Mouse (Mus musculus) stomach, embryonic 14.5 days (tissue): ENCODE measurements around the gene Fut11. TPM values are rescaled to one million over a fixed set of nuclear protein-coding genes. Genes with fewer than 3 reads are reported as not detected.

Source experiments
- ATAC-seq: fragments of 200-750 bp; cut with Nextera tagmentation; 2 replicates; pipeline ENCODE4 v1.8.0; 2017; ENCODE audit warnings: low read depth, moderate TSS enrichment; ENCODE audit not compliant: insufficient number of reproducible peaks, insufficient read depth, low FRiP score
- H3K27ac ChIP-seq: fragments of 300-500 bp; sonication (generic); 2 replicates; pipeline ENCODE4 v1.5.1; 2014; ENCODE audit warnings: mild to moderate bottlenecking, low read length, moderate library complexity, mixed read lengths
- H3K27me3 ChIP-seq: fragments of 300-500 bp; sonication (generic); 2 replicates; pipeline ENCODE4 v1.6.1; 2014; ENCODE audit warnings: low read length, control low read depth, mixed read lengths; ENCODE audit not compliant: control insufficient read depth, insufficient read depth
- H3K36me3 ChIP-seq: fragments of 300-500 bp; sonication (generic); 2 replicates; pipeline ENCODE4 v1.6.1; 2014; ENCODE audit warnings: mild to moderate bottlenecking, control low read depth, low read length, moderate library complexity, mixed read lengths; ENCODE audit not compliant: control insufficient read depth, insufficient read depth
- H3K4me1 ChIP-seq: fragments of 300-500 bp; sonication (generic); 2 replicates; pipeline ENCODE4 v1.6.1; 2014; ENCODE audit warnings: low read length, control low read depth, mixed read lengths; ENCODE audit not compliant: control insufficient read depth, insufficient read depth
- H3K4me2 ChIP-seq: fragments of 300-500 bp; sonication (generic); replicated peaks from 2 replicates; pipeline ENCODE4 v1.6.1; 2014; ENCODE audit warnings: low read depth, low read length, control low read depth
- H3K4me3 ChIP-seq: fragments of 300-500 bp; sonication (generic); 2 replicates; pipeline ENCODE4 v1.5.1; 2014; ENCODE audit warnings: low read depth, low read length, control low read depth
- H3K9ac ChIP-seq: fragments of 300-500 bp; sonication (generic); replicated peaks from 2 replicates; pipeline ENCODE4 v1.6.1; 2014; ENCODE audit warnings: low read depth, mild to moderate bottlenecking, control low read depth, low read length, moderate library complexity, mixed read lengths
- H3K9me3 ChIP-seq: fragments of 300-500 bp; sonication (generic); 2 replicates; pipeline ENCODE4 v1.6.1; 2016; ENCODE audit warnings: low read depth, low read length, control low read depth; ENCODE audit not compliant: control insufficient read depth
- WGBS: fragments of 180-500 bp; shearing (Covaris S2); extraction: QIAGEN DNeasy Blood & Tissue Kit; methylation state at CpG from one replicate; pipeline ENCODE4 v1.1.7; 2014; 5-methylcytosine and 5-hydroxymethylcytosine counted together
- polyA plus RNA-seq: library from polyadenylated mRNA; unstranded; fragments of >200 nt; fragmentation: Nextera tagmentation; extraction: Ambion mirVana; gene quantifications from 2 replicates; pipeline ENCODE4 v1.2.1, GENCODE M21; 2014

The Fut11 gene
- polyA plus RNA-seq, 1 experiment from 2014 or later = 20.5 TPM

DNA sequence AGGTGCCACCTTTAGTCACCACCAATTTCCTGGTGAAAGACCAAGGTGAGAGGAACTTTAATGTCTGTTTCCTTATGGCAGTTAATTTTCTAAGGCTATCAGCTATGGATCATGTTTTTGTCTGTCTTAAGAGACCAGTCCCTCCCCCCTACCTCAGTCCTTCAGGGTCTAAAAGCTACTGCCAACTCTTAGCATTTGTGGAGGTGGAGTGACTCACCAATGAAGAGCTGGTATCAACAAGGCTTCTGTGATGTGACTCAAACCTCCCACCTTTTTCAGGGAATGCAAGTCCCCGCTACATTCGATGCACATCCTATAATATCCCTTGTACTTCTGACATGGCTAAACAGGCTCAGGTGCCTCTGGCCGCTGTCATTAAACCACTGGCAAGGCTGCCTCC, 8.2 kb upstream of the Fut11 start:
- 94% methylated on average over 3 of the region's 3 CpGs for WGBS
- no peak overlapping the region for H3K4me2 ChIP-seq
- ATAC-seq = no peak

DNA sequence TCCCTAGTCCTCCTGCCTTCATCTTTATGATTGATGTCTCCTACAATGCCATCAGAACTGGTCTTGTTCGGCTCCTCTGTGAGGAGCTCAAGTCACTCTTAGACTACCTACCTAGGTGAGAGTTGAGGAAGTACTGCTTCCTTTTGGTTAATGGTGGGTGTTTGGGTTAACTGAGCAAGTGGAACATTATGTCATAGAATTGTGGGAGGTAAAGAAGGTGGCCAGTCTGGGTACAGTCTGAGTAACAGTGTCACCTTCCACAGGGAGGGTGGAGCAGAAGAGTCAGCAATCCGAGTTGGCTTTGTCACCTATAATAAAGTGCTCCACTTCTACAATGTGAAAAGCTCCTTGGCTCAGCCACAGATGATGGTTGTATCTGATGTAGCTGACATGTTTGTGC, 5.8 kb upstream of the Fut11 start:
- H3K36me3 ChIP-seq = peaks cover 95% of the 10 kb centered on the region
- no peaks in the 10 kb centered on the region for H3K9me3 ChIP-seq
- no peak overlapping the region for H3K4me2 ChIP-seq
- H3K4me3 ChIP-seq = no peak overlapping the region
- no peak overlapping the region for H3K9ac ChIP-seq
- ATAC-seq = no peak
- 77% methylated on average over 2 of the region's 2 CpGs for WGBS
- H3K27ac ChIP-seq = no peak overlapping the region
- no peaks in the 10 kb centered on the region for H3K4me1 ChIP-seq
- no peaks in the 10 kb centered on the region for H3K27me3 ChIP-seq

More for the DNA sequence above, 8.2 kb upstream of the Fut11 start:
- no peaks in the 10 kb centered on the region for H3K4me1 ChIP-seq
- H3K9me3 ChIP-seq = no peaks in the 10 kb centered on the region
- no peak overlapping the region for H3K9ac ChIP-seq
- H3K4me3 ChIP-seq = no peak overlapping the region
- no peak overlapping the region for H3K27ac ChIP-seq
- H3K27me3 ChIP-seq = no peaks in the 10 kb centered on the region
- H3K36me3 ChIP-seq = peaks cover 95% of the 10 kb centered on the region

DNA sequence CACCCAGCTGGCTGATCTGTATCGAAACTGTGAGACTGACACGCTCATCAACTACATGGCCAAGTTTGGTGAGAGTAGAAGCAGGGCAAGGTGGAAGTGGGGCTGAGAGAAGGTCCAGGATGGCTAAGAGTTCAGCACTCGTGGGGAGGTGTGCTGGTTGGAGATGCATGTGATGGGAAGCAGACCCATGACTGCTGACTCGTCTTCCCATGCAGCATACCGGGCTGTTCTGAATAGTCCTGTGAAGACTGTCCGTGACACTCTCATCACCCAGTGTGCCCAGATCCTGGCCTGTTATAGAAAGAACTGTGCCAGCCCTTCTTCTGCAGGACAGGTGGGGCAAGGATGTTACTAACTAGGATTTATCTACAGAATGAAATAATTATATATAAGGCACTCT, 3.0 kb upstream of the Fut11 start:
- Histone ChIP-seq H3K4me3 (no peak overlapping the region), H3K9ac (no peak overlapping the region), H3K4me2 (no peak overlapping the region), H3K9me3 (no peaks in the 10 kb centered on the region), H3K27me3 (no peaks in the 10 kb centered on the region), H3K36me3 (peaks cover 74% of the 10 kb centered on the region), H3K4me1 (peaks cover 10% of the 10 kb centered on the region), H3K27ac (no peak overlapping the region)
- ATAC-seq = no peak
- WGBS = 92% methylated on average over 6 of the region's 6 CpGs

DNA sequence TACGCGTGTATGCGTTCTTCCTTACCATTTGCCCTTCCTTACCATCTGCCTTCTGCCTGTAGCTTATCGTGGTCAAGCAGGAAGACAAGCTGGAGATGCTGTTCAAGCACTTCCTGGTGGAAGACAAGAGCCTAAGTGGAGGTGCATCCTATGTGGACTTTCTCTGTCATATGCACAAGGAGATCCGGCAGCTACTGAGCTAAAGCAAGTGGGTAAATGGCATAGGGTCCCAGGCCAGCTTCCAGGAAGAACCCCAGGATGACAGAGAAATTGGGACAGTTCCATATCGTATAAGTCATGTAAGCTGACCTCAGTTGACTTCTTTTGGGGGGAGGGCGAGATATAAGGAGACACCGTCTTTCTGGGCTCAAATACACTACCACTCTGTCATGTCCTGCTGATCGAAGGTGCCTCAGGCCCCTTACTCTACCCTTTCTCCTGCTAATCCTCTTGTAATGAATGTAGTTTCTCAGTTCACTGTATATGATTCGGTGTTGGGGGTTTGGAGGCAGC, 1.1 kb upstream of the Fut11 start:
- Histone ChIP-seq H3K36me3 (peaks cover 60% of the 10 kb centered on the region), H3K9me3 (no peaks in the 10 kb centered on the region), H3K27ac (no peak overlapping the region), H3K4me3 (no peak overlapping the region), H3K27me3 (no peaks in the 10 kb centered on the region), H3K4me2 (no peak overlapping the region), H3K4me1 (peaks cover 23% of the 10 kb centered on the region), H3K9ac (no peak overlapping the region)
- no peak for ATAC-seq
- WGBS = 91% methylated on average over 10 of the region's 10 CpGs

DNA sequence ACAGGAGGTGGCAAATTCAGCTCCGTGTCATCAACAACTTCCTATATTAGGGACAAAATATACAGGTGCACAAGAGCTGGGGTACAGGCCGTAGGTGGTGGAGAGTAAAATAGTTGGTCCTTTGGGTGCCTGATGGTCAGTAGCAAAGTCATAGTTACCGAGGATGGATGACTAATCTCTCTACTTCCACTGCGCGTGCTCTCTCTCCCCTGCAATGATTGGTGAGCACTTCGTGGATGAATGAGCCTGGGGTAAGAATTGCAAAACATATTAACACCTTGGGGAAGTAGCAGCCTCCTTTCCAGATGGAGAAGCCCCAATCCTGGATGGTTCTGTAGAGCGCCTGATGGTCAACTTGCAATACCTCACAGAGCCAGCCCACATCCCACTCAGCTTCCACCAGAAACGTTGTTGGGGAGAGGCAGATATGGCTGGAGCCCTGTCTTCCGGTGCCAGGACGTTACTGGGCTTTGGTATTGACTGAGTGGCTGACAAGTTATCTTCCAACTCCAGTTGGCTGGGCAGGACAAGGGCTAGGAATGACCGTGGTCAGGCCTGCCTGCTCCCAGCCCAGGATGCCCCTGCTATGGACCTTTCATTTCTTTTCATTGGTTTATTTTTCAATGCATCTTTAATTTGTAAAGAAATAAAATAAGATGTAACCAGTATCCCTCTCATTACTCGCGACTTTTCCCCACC, 434 bp upstream of the Fut11 start:
- H3K4me1 ChIP-seq = peaks cover 23% of the 10 kb centered on the region
- ATAC-seq = peak; percentile 14; the same call in 1 of the 2 replicates
- no peaks in the 10 kb centered on the region for H3K9me3 ChIP-seq
- peak overlapping the region; percentile 82 for H3K9ac ChIP-seq
- H3K27me3 ChIP-seq = no peaks in the 10 kb centered on the region
- H3K36me3 ChIP-seq = peaks cover 53% of the 10 kb centered on the region
- H3K4me3 ChIP-seq = peak overlapping the region; percentile 82
- H3K4me2 ChIP-seq = peak overlapping the region; percentile 78
- H3K27ac ChIP-seq = peak overlapping the region; percentile 98
- WGBS = 40% methylated on average over 13 of the region's 13 CpGs

DNA sequence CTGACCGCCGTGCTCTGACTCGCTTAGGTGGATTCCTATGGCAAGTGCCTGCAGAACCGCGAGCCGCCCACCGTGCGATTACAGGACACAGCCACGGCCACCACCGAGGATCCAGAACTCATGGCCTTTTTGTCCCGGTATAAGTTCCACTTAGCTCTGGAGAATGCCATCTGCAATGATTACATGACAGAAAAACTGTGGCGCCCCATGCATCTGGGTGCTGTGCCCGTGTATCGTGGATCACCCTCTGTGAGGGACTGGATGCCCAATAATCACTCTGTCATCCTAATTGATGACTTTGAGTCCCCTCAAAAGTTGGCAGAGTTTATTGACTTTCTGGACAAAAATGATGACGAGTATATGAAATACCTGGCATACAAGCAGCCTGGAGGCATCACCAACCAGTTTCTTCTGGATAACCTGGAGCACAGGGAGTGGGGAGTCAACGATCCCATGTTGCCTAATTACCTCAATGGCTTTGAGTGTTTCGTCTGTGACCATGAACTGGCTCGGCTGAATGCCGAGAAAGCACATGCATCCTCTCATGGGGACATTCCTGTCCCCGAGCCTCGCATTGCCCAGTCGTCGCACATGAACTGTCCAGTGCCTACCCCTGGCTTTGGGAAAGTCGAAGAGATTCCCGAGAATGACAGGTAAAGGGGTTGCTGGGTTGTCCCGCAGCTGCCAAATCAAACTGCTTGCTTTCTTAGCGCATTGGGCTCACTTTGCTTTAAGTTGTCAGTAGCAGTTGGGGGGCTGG, 1.2 kb downstream of the Fut11 start:
- Histone ChIP-seq H3K9ac (peak overlapping the region; percentile 82), H3K4me1 (peaks cover 31% of the 10 kb centered on the region), H3K4me3 (peak overlapping the region; percentile 82), H3K4me2 (peak overlapping the region; percentile 78), H3K27me3 (no peaks in the 10 kb centered on the region), H3K36me3 (peaks cover 44% of the 10 kb centered on the region), H3K27ac (peak overlapping the region; percentile 98), H3K9me3 (no peaks in the 10 kb centered on the region)
- ATAC-seq = no peak
- 14% methylated on average over 27 of the region's 27 CpGs for WGBS

DNA sequence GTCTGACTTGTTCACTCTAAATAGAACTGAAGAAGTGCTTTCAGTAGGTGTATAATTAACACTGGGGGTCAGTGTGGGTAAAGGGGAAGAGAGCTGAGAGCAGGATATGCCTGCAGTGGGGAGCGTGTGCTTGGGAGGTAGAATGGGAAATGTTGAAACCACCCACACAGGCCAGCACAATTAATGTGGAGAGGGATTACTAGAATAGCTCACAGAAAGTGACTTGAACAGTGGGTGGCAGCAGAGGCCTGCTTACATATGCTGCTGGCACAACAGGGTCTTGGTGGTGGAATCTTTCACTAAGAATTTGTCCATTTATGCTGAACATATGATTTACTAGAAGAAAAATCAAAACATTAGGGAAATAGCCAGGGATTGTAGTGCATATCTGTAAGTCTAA, 2.2 kb downstream of the Fut11 start:
- Histone ChIP-seq H3K27ac (no peak overlapping the region), H3K36me3 (peaks cover 34% of the 10 kb centered on the region)

DNA sequence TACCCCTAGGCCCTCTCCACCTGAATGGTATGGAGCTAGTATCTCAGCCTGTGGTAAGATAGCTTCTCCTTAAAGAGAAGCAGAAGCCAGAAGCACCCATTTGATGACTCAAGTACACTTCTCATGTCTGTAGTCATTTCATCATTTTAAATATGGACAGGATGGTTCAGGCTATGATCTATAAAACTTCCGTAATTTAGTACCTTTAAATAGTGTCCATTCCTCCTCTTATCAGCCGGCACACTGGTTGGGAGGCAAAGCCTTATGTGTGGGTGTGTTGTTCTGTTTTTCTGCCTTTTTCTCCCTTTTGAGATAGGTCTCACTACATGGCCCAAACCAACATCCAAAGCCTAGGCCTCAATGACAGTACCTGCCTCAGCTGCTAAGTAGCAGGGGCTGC, 3.7 kb downstream of the Fut11 start:
- H3K4me3 ChIP-seq = no peak overlapping the region
- WGBS = 94% methylated on average over 2 of the region's 2 CpGs
- no peak for ATAC-seq
- no peak overlapping the region for H3K4me2 ChIP-seq
- peaks cover 40% of the 10 kb centered on the region for H3K4me1 ChIP-seq
- no peak overlapping the region for H3K9ac ChIP-seq
- H3K9me3 ChIP-seq = no peaks in the 10 kb centered on the region
- peaks cover 19% of the 10 kb centered on the region for H3K36me3 ChIP-seq
- H3K27ac ChIP-seq = no peak overlapping the region
- H3K27me3 ChIP-seq = no peaks in the 10 kb centered on the region

More for the DNA sequence above, 2.2 kb downstream of the Fut11 start:
- Histone ChIP-seq H3K4me1 (peaks cover 39% of the 10 kb centered on the region), H3K4me3 (peak overlapping the region; percentile 82), H3K9me3 (no peaks in the 10 kb centered on the region), H3K4me2 (peak overlapping the region; percentile 78), H3K27me3 (no peaks in the 10 kb centered on the region), H3K9ac (no peak overlapping the region)
- WGBS = 16% methylated on average over 1 of the region's 1 CpGs
- ATAC-seq = no peak
